Mouse (Mus musculus) heart, postnatal 0 days (tissue): ENCODE results near the gene Trmt1.

Source experiments
- CTCF ChIP-seq: IDR thresholded peaks from 2 replicates; pipeline ENCODE4 v1.5.1; 2016; ENCODE audit warnings: antibody characterized with exemption, control low read depth, low read depth
- EP300 ChIP-seq: IDR thresholded peaks from 2 replicates; pipeline ENCODE4 v1.6.1; 2016; ENCODE audit warnings: antibody characterized with exemption, low read depth

DNA sequence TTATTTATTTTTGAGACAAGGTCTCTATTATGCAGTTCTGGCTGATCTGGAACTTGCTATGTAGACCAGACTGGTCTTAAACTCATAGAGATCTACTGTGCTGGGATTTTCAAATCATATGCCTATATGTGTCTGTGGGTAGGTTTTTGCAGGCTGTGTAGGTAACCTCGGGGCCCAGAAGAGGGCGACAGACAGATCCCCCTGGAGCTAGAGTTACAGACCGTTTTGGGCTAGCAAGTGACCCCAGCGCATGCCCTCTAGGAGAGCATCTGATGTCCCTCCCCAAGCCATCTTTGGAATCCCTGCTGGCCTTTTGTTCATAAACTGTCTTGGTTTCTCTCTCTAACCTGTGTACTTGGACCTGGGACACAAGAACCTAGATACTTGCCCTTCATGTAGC lies 31.5 kb upstream of the Trmt1 start:
- TF ChIP-seq EP300 (no peak), CTCF (peak; percentile 12; the same call in 1 of the 2 replicates)
